Mouse (Mus musculus): ENCODE results near the gene Abr.
A peak's percentile ranks its signal among the peaks of the same experiment; 100 is the strongest.

Gene Abr

DNA sequence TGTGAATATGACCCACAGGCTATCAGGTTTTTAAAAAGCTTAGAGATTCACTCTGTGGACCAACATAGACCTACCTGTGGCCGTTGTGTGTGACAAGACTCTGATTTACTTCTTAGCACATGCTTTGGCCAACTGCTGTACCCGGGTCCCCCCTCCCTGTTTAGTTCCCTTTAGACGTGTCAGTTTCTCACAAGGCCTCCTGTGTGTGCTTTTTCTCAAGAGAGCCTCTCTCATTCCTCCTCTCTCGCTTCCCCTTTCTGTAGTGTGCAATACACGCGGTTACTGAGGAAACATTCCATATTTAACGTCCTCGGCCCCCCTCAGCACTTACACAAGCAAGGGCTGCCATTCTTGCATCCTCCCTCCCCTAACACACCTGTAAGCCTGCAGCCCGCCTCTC, 163.4 kb downstream of the Abr start:
- DNase-seq (ENCODE audit: low read depth, low spot score) = no peak

DNA sequence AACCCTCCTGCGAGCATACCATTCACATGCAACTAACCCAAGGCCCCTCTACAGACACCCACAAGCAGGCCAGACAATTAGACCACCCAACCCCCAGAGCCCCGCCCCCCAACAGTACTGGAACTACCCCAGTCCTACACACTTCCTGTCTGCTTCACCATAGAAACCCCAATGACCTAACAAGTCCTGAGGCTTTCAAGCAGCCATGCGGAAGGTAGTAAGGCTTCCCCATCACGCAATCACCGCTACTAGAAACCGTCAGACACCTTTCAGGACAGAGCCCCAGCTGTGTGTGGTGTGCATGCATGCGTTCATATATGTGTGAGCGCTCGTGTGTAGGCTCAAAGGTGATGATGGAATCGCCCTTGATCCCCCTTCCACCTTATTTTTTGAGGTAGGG, 165.2 kb downstream of the Abr start:
- no peak for DNase-seq (ENCODE audit: low read depth, low spot score)

DNA sequence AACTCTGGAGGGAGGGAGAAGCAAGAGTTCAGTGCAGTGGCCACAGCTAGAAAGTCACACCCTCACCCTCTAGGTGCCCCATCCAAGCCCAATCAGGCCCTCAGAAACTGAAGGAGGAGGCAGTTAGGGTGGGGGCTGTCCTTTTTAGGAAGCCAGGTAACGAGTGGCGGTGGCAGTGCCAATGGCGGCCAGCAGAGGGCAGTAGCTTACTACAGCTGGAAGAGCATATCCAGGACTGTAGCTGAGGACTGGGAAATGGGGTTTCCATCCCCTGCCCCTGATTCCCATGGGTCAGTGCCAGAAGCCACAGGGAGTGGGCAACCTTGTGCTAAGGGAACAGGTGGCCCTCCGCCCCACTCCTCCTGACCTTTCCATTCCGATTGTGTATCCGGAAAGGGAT, 165.9 kb downstream of the Abr start:
- DNase-seq (ENCODE audit: low read depth, low spot score) = peak; percentile 81

DNA sequence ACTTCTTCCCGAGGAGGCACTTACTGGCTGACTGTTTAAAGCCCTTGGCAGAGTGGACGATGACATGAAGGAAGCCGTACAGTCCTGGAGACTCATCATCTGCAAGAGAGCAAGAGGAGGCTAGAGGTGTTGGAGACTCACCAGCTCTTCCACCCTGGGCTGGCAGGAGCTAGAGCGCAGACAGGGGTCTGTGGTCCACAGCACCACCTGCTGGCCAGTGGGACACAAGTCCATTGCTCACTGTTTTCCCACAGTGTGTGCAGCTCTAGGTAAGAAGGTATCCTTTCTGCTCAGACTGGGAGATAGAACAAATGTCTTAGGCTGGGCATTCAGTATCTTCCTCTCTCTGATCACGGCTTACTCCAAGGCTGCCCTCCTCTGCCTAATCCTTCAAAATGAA, 167.6 kb downstream of the Abr start:
- peak; percentile 78 for DNase-seq (ENCODE audit: low read depth, low spot score)

DNA sequence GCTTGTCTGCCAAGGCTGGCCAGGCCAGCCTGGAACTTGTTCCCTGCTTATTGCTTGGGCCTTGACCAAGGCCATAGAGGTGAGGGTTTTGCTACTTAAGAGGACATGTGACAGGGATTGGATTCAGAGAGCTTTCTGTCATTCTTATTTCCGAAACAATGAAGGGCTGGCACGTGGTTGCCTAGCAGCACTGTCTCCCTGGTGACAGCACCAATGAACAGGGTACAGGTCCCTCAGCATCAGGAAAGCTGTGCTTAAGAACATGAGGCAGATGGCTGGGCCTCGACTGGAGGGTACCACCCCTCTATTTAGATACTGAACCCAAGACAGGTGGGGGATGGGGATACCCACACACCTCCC, 171.9 kb downstream of the Abr start:
- no peak for DNase-seq (ENCODE audit: low read depth, low spot score)

DNA sequence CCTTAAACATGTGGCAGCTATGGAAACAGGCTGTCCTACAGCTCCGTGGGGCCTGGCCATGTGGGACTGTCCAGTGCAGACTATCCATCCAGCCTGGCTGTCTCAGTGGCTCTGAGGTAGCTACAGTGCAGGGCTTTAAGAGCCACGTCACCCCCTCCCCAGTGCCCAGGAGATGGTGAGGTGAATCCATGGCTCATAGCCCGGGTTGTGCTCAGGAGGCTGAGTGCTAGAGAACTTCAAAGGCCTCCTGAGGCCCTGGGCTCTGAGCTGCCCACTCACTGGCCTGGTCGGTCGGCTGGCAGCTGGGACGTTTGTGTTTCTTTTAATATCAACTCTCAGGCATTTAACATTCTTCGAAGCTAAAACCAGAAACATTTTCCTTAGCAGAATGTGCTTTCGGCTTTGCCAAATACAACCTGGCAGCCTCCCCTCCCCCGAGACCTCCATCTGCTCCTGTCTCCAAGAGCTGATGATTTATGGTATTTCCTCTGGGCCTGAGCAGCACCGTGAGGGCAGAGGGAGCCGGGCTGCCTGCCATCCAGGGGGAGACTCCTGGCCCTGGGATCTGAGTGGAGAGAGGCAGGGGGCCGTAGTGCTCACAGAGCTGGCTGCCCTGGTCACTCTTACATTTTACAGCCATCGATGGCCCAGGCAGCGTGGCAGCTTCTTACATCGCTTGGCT, 172.5 kb downstream of the Abr start:
- DNase-seq (ENCODE audit: low read depth, low spot score) = peak; percentile 68

DNA sequence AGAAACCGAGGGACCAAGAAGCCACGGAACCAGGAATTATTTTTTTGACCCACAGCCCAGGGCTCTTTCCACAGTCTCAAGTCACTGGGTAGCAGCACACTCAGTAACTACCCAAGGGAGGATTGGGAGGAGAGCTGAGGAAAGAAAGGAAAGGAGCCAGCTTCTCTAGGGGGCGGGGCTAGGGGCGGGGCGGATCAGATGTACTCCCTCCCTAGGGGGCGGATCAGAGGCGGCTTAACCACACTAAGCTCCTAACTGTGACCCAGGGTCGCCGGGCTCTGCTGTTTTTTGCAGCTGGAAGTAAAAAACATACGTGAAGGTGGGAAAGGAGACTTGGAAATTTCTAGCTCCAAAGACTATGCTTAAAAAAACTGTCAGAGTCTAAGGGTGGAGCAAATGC, 175.9 kb downstream of the Abr start:
- DNase-seq (ENCODE audit: low read depth, low spot score) = no peak

DNA sequence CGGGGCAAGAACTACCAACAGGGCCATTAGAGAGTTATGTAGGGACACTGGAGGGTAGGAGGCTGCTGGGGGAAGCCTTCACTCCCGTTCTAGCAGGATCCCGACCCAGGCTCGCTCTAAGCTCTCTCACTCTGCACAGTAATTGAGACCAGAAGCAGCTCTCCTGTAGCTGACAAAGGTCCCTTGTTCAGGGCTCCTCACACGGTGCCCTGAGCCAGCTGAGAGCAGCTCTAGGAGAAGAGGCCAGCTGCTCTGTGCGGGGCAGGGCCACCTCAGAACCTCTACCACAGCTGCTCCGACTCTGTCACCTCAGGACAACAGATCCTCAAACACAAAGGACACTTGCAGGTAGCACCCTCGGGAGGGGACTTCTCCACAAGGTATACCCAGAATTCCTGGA, 176.7 kb downstream of the Abr start:
- DNase-seq (ENCODE audit: low read depth, low spot score) = peak; percentile 78

DNA sequence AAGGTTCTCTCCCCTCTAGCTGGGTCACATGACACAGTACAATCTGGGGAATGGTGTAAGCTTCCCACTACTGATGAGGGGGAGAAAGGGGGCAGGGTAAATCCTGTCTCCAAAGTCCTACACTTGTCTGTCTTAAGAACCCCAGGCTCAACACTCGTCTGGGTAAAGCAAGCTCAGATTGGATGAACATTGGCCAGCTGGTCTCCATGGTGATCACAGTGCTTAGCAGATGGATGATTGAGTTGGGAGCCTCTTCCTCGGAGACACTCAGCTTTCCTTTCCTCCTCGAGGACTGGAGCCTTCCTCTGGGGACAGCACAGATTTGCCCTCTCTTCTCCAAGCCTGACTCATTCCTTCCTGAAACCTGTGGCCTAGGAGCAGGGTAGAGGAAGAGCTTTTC, 182.4 kb downstream of the Abr start:
- DNase-seq (ENCODE audit: low read depth, low spot score) = no peak

DNA sequence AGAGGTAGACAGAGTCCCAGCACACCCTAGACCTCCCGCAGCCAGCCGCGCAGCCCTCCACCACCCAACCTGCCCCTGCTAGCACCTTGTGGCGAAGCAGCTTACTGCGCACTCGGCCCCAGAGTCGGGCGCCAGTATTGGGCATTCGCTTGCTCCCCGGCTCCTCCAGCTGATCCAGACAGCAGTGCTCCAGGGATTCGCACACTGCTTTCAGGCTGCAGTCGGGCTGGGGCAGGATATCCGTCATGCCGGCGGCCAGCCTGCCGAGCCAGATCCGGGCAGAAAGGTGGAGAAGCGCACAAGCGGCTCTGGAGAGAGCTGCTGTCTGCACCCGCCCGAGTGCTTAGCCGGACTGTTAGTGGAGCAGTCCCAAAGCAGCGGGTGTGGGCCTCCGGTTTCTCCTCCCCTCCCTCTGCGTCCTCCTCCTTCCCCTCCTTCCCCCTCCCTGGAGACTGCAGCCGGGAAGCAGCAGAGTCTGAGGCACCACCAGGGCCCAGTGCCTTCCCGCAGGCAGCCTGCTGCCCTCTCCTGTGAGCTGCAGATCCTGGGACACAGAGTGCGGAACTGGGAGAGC, 185.2 kb downstream of the Abr start:
- DNase-seq (ENCODE audit: low read depth, low spot score) = peak; percentile 56

DNA sequence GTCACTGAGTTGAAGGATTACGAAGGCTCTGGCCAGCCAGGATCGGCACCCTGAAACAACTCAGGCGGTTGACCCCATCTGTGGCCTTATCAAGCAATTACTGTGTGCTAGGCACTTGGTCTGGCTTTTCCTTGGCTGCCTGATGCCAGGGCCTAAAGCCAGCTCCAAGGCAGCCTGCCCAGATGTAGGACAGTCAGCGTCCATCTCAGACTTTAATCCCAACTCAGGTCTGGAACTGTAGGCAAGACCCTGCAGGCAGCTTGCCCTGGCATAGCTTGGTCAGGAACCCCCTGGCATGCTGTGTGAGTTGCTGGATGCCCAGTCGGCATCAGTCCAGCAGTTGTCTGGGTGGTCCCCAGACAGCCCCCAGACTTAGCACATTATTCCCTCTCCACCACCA, 186.1 kb downstream of the Abr start:
- DNase-seq (ENCODE audit: low read depth, low spot score) = no peak

DNA sequence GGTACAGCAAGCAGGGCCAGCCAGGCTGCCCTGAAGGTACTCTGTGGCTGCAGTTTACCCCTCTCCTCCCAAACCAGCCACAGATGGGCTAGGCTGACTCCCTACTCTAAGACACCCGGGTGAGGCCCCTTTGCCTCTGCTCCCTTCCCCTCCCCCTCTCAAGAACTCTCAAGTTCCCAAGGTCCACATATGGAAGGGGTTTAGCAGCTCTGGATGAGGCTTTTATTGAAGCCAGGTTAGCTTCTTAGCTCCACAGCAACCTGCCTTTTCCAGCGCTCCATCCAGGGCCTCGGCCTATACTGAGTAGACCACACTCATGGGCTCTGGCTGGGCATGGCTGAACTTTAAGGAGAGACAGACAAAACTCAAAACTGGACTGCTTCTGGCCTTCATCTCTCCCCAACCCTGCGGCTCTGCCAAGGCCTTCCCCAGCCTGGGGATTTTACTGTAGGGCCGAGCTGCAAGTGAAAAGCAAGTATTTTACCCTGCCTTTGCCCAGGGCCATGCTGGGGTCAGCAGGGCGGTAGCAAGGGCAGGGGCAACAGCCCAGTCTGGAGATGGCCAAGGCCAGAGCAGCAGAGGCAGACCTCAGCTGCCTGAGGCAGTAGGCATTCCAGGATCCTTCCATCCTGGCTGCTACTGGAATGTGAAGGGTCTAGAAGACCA, 192.0 kb downstream of the Abr start:
- DNase-seq (ENCODE audit: low read depth, low spot score) = peak; percentile 86

DNA sequence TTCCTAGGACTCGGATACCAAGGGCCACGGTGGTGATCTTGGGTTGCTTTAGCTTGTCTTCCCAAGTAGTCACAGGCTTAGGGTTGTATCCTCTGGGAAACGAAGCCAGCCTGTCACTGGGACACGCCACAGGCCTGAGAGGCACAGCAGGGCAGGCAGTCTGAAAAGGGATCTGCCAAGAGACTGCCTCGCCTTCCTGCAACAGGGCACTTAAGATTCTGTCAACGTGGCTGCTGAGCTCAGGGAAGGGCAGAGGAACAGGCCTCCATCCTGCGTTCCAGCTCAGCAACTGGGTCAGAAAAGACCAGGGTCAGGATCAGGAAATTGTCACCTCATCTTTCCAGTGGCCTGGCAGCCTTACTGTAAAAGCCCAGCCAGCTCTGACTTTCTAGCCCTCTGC, 192.6 kb downstream of the Abr start:
- DNase-seq (ENCODE audit: low read depth, low spot score) = no peak

DNA sequence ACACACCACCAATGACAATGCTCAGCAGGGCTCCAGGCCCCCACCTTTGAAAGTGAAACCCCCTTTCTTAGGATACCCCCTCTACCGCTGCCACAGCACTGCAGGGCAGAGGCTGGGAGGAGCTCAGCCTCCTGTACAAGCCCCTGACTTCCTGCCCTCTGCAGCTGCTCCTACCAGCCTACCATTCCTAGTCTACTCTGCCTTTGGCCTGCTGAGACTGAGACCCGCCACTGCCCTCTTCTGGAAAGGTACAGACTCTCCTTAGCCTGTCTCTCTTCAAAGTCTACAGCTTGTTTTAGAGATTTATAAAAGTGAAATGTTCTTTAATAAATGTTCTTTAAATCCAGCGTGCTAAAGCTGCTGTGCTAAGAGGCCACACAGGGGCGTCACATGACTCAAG, 193.1 kb downstream of the Abr start:
- DNase-seq (ENCODE audit: low read depth, low spot score) = no peak

DNA sequence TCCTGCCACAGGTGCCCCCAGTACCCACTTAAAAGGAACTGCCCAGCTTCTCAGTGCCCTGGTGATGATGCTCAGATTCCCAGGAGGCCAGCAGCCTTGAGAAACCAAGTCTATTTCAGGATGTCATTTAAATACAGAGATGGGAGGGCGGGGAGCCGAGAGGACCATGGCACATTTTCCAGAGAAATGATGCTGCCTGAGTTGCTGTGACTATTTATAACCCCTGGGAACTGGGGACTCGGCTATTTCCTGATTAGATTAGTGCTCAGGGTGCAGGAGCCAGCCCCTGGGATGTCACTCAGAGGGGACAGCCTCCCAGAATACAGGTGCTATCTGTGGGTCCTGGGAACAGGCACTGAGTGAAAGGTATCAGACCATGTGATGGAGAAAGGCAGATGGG, 194.3 kb downstream of the Abr start:
- DNase-seq (ENCODE audit: low read depth, low spot score) = no peak

DNA sequence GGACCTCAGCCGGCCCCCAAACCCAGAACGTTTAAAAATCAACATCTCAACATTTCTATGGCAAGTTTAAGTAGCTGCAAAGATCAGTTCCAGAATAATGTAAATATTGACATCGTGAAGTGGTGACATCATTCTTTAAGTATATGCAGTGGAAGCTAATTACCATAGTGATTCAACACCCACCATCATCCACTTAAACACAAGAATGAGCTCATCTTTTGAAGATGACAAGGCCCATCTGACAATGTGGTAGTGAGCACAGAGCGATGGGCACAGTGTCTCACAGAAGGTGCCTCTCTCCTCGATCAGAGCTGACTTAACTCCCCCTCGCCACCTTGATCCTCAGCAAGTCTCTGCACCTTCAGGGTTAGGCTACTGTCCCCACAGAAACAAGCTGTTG, 196.4 kb downstream of the Abr start:
- no peak for DNase-seq (ENCODE audit: low read depth, low spot score)

DNA sequence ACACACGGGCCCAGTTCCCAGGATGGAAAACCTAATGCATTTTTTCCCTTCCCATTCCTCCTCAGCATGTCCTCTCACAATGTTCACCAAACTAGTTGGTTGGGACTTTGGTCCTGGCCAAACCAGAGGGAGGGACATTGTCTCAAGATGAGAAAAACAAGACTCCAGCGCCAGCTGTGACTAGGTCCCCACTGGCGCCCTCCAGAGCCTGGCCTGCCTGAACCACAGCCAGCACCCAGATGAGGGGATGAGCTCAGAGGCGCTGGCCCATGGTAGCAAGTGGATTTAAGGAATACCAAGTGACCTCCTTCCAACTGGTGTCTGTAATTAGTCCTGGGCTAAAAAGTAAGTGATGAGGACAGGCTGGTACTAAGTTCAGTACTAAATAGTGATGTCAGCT, 201.2 kb downstream of the Abr start:
- DNase-seq (ENCODE audit: low read depth, low spot score) = no peak

DNA sequence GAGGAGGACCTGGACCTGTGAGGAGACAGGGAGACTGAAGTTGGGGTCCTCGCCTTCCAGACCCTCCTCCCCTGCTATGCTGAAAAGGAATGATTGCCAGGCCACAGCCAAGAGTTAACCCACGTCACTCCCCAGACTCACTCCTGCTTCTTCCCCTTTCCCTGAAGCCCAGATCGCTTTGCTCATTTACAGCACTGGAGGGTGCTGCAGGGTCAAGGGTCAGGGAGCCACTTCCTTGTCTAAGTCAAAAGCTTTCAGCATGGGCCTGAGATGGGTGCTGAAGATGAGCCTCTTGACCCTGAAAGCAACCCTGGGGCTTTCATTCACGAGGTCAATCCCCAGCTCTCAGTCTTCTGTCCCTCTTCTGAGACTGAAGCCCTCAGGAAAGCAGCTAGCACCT, 202.9 kb downstream of the Abr start:
- DNase-seq (ENCODE audit: low read depth, low spot score) = no peak

DNA sequence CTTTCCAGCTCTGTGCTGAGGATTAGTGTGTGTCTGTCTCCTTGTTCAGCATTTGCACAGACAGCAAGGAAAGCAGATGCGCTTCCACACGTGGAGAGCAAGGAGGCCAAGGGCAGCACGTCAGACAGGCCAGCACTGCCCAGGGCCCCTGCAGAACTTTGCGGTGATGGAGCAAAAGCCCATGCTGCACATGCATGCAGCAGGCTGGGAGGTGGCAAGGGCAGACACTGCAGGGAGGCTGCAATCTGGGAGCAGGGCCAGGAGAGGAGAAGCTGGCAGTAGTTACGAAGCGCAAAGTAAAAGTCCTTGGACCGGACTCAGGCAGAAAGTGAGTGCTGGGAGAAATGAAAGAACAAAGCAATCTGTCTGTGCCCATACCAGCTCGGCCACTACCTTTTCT, 203.7 kb downstream of the Abr start:
- DNase-seq (ENCODE audit: low read depth, low spot score) = no peak

DNA sequence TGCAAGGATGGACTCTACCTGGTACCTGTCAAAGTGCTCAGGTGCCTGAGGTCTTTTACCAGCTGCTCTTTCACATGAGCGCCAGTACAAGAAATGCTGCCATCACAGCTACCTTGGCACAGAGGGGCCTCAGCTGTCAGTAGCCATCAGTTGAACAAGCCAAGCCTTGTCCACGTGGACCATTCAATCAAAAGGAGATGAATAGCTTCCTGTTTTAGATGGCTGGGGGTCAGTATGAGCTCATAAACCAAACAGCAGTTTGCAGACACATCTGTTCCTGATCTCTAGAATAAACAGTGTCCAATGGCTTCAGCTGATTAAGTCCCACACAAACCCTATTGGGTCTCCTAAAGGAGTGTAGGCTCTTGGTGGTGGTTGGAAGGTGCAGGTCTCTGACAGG, 206.1 kb downstream of the Abr start:
- peak; percentile 38 for DNase-seq (ENCODE audit: low read depth, low spot score)

DNA sequence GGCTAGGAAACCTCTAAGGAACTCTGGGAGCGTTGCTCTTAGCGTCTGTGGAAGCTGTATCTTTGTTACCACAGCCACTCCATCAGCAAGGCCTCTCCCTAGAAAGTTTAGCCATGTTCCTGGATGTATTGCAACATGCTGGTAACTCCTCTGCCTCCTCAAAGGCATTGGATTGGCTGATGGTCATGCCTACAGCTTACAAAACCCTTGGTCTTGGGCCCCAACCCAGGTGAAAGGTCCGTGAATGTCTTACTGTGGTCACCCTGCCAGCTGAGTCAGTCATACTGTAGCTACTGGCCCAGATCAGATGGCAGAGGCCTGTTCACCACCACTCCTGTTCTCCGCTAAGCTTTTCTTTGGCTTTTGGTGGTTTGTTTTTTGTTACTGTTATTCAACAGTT, 207.1 kb downstream of the Abr start:
- no peak for DNase-seq (ENCODE audit: low read depth, low spot score)

DNA sequence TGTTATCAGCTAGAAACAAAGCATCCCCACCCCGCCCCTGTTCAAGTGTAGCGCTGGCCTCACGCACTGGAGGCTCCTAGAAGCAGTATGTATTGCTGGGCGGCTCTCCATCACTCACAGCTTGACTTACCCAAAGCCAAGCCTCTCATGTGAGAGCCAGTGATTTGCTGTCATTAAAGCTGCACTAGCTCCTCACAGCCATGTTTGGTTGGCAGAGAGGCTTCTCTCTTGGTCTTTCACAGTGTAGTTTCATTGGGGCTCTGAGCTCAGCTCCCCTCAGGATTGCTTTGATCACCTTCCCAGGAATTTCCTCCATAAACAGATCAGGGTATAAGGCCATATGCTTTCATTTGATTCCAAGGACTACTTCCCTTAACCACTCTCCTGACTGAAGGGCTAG, 208.9 kb downstream of the Abr start:
- no peak for DNase-seq (ENCODE audit: low read depth, low spot score)

DNA sequence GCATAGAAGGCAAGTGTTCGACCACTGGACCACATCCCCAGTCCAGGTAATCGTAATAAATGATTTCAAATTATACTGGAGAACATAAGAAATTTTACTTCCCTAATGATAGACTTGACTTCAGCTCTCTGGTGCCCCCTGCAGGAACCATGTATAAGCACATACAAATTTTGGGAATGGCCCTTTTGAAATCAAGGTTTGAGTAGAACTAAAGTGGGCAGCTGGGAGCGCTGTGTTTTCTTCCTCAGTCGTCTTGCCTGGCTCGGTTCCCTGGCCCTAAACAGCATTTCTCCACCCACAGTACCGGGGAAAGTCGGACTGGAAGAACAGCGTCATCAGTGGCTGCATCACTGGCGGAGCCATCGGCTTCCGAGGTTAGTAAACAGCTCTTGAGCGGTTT, 211.3 kb downstream of the Abr start:
- DNase-seq (ENCODE audit: low read depth, low spot score) = peak; percentile 62

All from forelimb bud, embryonic 11.5 days (tissue).